In the genomic region with DNA sequence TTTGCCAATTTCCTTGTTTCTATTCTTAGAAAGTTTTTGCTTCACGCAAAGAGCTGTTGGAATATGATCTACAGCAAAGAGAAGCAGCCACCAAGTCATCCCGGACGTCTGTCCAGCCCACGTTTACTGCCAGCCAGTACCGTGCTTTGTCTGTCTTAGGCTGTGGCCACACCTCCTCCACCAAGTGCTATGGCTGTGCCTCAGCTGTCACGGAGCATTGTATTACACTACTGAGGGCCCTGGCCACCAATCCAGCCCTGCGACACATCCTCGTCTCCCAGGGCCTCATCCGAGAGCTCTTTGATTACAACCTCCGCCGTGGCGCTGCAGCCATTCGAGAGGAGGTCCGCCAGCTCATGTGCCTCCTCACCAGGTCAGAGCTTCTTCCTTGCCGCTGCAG, we compare ENCODE assay signal across 23 mouse cellular contexts.
DNase-seq lines count a peak whose midpoint lies in the region; ATAC-seq and TF ChIP-seq lines count a peak whose summit lies in the region.
"Had no signal": no experiment of that assay in that cellular context is flagged by ENCODE, and none has a peak within 500 bp of the region (broad histone marks: within the 10 kb centered on the region; RNA-seq: fewer than 3 reads in every experiment).

No protein-coding gene starts in this region.

- DNase-seq in embryonic facial prominence, embryonic 11.5 days (ENCODE audit: low spot score) = no peak
- no peak for DNase-seq in embryonic facial prominence, embryonic 10.5 days (ENCODE audit: low spot score)
- DNase-seq in kidney, adult 2 months = no peak
- DNase-seq in embryonic facial prominence, embryonic 14.5 days (ENCODE audit: low spot score) = peak; percentile 75
- DNase-seq in heart, postnatal 14 days = no peak
- DNase-seq: adrenal gland, postnatal 36 days; cerebellum, adult 9-10 months; forebrain, postnatal 0 days; heart, postnatal 4 days; kidney, adult 18-20 months; left cerebral cortex, postnatal 4 days; liver, postnatal 0 days; lung, postnatal 10 days; midbrain, embryonic 14.5 days; right cerebral cortex, postnatal 14 days; thymus, postnatal 14 days had no signal

- no peak overlapping the region for H3K9ac ChIP-seq in embryonic facial prominence, embryonic 11.5 days (replicated peaks; ENCODE audit: low read length)
- no peak overlapping the region for H3K9ac ChIP-seq in kidney, embryonic 16.5 days (replicated peaks; ENCODE audit: low read length)
- H3K9ac ChIP-seq in embryonic facial prominence, embryonic 14.5 days (ENCODE audit: low read depth, low read length) = no peak overlapping the region
- H3K9ac ChIP-seq: forebrain, postnatal 0 days; hindbrain, embryonic 14.5 days; liver, postnatal 0 days; neural tube, embryonic 12.5 days had no signal

- peak; percentile 66; the same call in 1 of the 2 replicates for ATAC-seq in embryonic facial prominence, embryonic 11.5 days (replicated peaks; ENCODE audit: insufficient number of reproducible peaks, low FRiP score, low TSS enrichment, low read depth)
- ATAC-seq in kidney, embryonic 16.5 days (ENCODE audit: low FRiP score, low TSS enrichment) = peak; percentile 84
- ATAC-seq in embryonic facial prominence, embryonic 14.5 days (ENCODE audit: low read depth) = peak; percentile 89
- ATAC-seq: CD4-positive, CD25-positive, alpha-beta regulatory T cell, adult 4 months; forebrain, postnatal 0 days; inflammation-experienced regulatory T-cells, adult 6 months; liver, postnatal 0 days had no signal

- no peaks in the 10 kb centered on the region for H3K4me1 ChIP-seq in embryonic facial prominence, embryonic 11.5 days (ENCODE audit: control insufficient read depth, insufficient read depth, low read length)
- 0 out of 2 replicates have a peak, but pooled peaks cover 6% of the 10 kb centered on the region for H3K4me1 ChIP-seq in embryonic facial prominence, embryonic 10.5 days
- no peaks in the 10 kb centered on the region for H3K4me1 ChIP-seq in kidney, embryonic 16.5 days (ENCODE audit: insufficient read depth, low read length)
- no peaks in the 10 kb centered on the region for H3K4me1 ChIP-seq in kidney, adult 2 months (ENCODE audit: control insufficient read depth, insufficient read depth, low read length)
- H3K4me1 ChIP-seq in embryonic facial prominence, embryonic 14.5 days (ENCODE audit: control insufficient read depth, insufficient read depth, low read length) = no peaks in the 10 kb centered on the region
- H3K4me1 ChIP-seq: neural tube, embryonic 12.5 days had no signal

- TF ChIP-seq CTCF in kidney, adult 2 months (conservative IDR thresholded peaks at IDR 0.05; ENCODE audit: insufficient read depth, insufficient read length, low read depth, low read length) = no peak

- peaks cover 42% of the 10 kb centered on the region for H3K36me3 ChIP-seq in embryonic facial prominence, embryonic 11.5 days (replicated peaks; ENCODE audit: control insufficient read depth, insufficient read depth, low read depth, low read length)
- peaks cover 100% of the 10 kb centered on the region for H3K36me3 ChIP-seq in embryonic facial prominence, embryonic 10.5 days (replicated peaks)
- peaks cover 93% of the 10 kb centered on the region for H3K36me3 ChIP-seq in kidney, embryonic 16.5 days (ENCODE audit: insufficient read depth, low read length)
- peaks cover 15% of the 10 kb centered on the region for H3K36me3 ChIP-seq in kidney, adult 2 months (ENCODE audit: control insufficient read depth, insufficient read depth, low read length)
- peaks cover 98% of the 10 kb centered on the region for H3K36me3 ChIP-seq in embryonic facial prominence, embryonic 14.5 days (ENCODE audit: control insufficient read depth, insufficient read depth, low read length)
- peaks cover 51% of the 10 kb centered on the region for H3K36me3 ChIP-seq in myocyte (ENCODE audit: control insufficient read depth, insufficient read depth)

- intact Hi-C loops in heart, postnatal 14 days (cut with DNase I) = no loop called here

- 85% methylated on average over 15 of the region's 15 CpGs for WGBS in embryonic facial prominence, embryonic 11.5 days
- 89% methylated on average over 15 of the region's 15 CpGs for WGBS in embryonic facial prominence, embryonic 10.5 days
- 55% methylated on average over 15 of the region's 15 CpGs for WGBS in kidney, embryonic 16.5 days
- WGBS in kidney, adult 2 months = 68% methylated on average over 15 of the region's 15 CpGs
- WGBS in embryonic facial prominence, embryonic 14.5 days = 84% methylated on average over 15 of the region's 15 CpGs

- H3ac ChIP-seq in myocyte (ENCODE audit: control insufficient read depth, insufficient read length) = no peak overlapping the region

- TF ChIP-seq POLR2A in kidney, adult 2 months (IDR thresholded peaks at IDR 0.05; ENCODE audit: low read depth, low read length) = no peak
- no peak for TF ChIP-seq POLR2A in myocyte (IDR thresholded peaks at IDR 0.05; ENCODE audit: insufficient read length, low read depth)

- no peak overlapping the region for H3K27ac ChIP-seq in embryonic facial prominence, embryonic 11.5 days (replicated peaks; ENCODE audit: low read depth, low read length)
- no peak overlapping the region for H3K27ac ChIP-seq in embryonic facial prominence, embryonic 10.5 days (replicated peaks)
- no peak overlapping the region for H3K27ac ChIP-seq in kidney, embryonic 16.5 days (ENCODE audit: low read length)
- H3K27ac ChIP-seq in kidney, adult 2 months (ENCODE audit: insufficient read depth, low read depth, low read length) = no peak overlapping the region
- no peak overlapping the region for H3K27ac ChIP-seq in embryonic facial prominence, embryonic 14.5 days (replicated peaks; ENCODE audit: low read depth, low read length)
- H3K27ac ChIP-seq: hindbrain, embryonic 14.5 days; neural tube, embryonic 12.5 days had no signal

- no peak overlapping the region for H3K4me2 ChIP-seq in embryonic facial prominence, embryonic 11.5 days (ENCODE audit: low read depth, low read length)
- no peak overlapping the region for H3K4me2 ChIP-seq in kidney, embryonic 16.5 days (replicated peaks; ENCODE audit: low read depth, low read length)
- H3K4me2 ChIP-seq in embryonic facial prominence, embryonic 14.5 days (ENCODE audit: low read depth, low read length) = no peak overlapping the region
- H3K4me2 ChIP-seq in myocyte (ENCODE audit: low read depth) = no peak overlapping the region
- H3K4me2 ChIP-seq: hindbrain, embryonic 14.5 days; liver, embryonic 11.5 days; neural tube, embryonic 12.5 days had no signal

- no peaks in the 10 kb centered on the region for H3K9me3 ChIP-seq in embryonic facial prominence, embryonic 11.5 days (replicated peaks; ENCODE audit: control insufficient read depth, low read length)
- H3K9me3 ChIP-seq in embryonic facial prominence, embryonic 10.5 days = no peaks in the 10 kb centered on the region
- no peaks in the 10 kb centered on the region for H3K9me3 ChIP-seq in kidney, embryonic 16.5 days (ENCODE audit: low read length)
- no peaks in the 10 kb centered on the region for H3K9me3 ChIP-seq in embryonic facial prominence, embryonic 14.5 days (ENCODE audit: control insufficient read depth, low read length)
- H3K9me3 ChIP-seq: neural tube, embryonic 12.5 days had no signal

- no peak overlapping the region for H3K4me3 ChIP-seq in embryonic facial prominence, embryonic 11.5 days (ENCODE audit: low read depth, low read length)
- no peak overlapping the region for H3K4me3 ChIP-seq in embryonic facial prominence, embryonic 10.5 days
- H3K4me3 ChIP-seq in kidney, embryonic 16.5 days (ENCODE audit: low read length) = no peak overlapping the region
- no peak overlapping the region for H3K4me3 ChIP-seq in kidney, adult 2 months (ENCODE audit: insufficient read depth, low read depth, low read length)
- no peak overlapping the region for H3K4me3 ChIP-seq in embryonic facial prominence, embryonic 14.5 days (ENCODE audit: low read depth, low read length)
- no peak overlapping the region for H3K4me3 ChIP-seq in myocyte
- H3K4me3 ChIP-seq: neural tube, embryonic 12.5 days had no signal

- no peaks in the 10 kb centered on the region for H3K79me2 ChIP-seq in myocyte (ENCODE audit: control insufficient read depth, insufficient read depth)

- no peaks in the 10 kb centered on the region for H3K27me3 ChIP-seq in embryonic facial prominence, embryonic 11.5 days (ENCODE audit: control insufficient read depth, insufficient read depth, low read length)
- no peaks in the 10 kb centered on the region for H3K27me3 ChIP-seq in embryonic facial prominence, embryonic 10.5 days (replicated peaks; ENCODE audit: low read depth, poor library complexity, severe bottlenecking)
- H3K27me3 ChIP-seq in kidney, embryonic 16.5 days (ENCODE audit: insufficient read depth, low read length) = no peaks in the 10 kb centered on the region
- H3K27me3 ChIP-seq in kidney, adult 2 months (replicated peaks; ENCODE audit: control insufficient read depth, insufficient read depth, low read length) = no peaks in the 10 kb centered on the region
- no peaks in the 10 kb centered on the region for H3K27me3 ChIP-seq in embryonic facial prominence, embryonic 14.5 days (replicated peaks; ENCODE audit: control insufficient read depth, insufficient read depth, low read length)
- H3K27me3 ChIP-seq in myocyte (ENCODE audit: control insufficient read depth, insufficient read depth, insufficient read length) = no peaks in the 10 kb centered on the region
- H3K27me3 ChIP-seq: neural tube, embryonic 12.5 days had no signal

TF ChIP-seq in myocyte, 11 proteins besides CTCF, POLR2A, EP300 and RAD21:
- peak in 2 of 3 experiments; percentile 41 to 68 for TF ChIP-seq MYOD1 (IDR thresholded peaks at IDR 0.05; ENCODE audit: control insufficient read depth in 1 of 3, insufficient read length in 2 of 3, low read depth in 2 of 3)
- TF ChIP-seq MYOG (IDR thresholded peaks at IDR 0.05; ENCODE audit: control insufficient read depth in 1 of 3, insufficient read depth in 1 of 3, insufficient read length in 2 of 3, low read depth in 2 of 3) = peak in 2 of 3 experiments; percentile 45 to 61
- TF ChIP-seq SRF (IDR thresholded peaks at IDR 0.05; ENCODE audit: control insufficient read depth, insufficient read length, low read depth) = no peak
